Mouse (Mus musculus) embryonic stem cell, embryonic (primary cell): ENCODE results near the gene Itgb8.

Experiments used
- CTCF ChIA-PET, 4 experiments: fragments of 300-600 bp in 2 of 4; fragments of 350-600 bp in 2 of 4; sonication (Branson Sonifier 250); formaldehyde crosslinking; loops; one replicate each; lab custom pipeline; 2022; ENCODE audit warnings: inconsistent platforms in 2 of 4; lab: Charles Lee
- POLR2A ChIA-PET, 4 experiments: fragments of 300-600 bp in 2 of 4; fragments of 350-600 bp in 2 of 4; sonication (Branson Sonifier 250); formaldehyde crosslinking; loops; one replicate each; lab custom pipeline; 2022; ENCODE audit warnings: antibody characterized with exemption in 4 of 4, inconsistent platforms in 1 of 4; lab: Charles Lee

Itgb8 gene

DNA sequence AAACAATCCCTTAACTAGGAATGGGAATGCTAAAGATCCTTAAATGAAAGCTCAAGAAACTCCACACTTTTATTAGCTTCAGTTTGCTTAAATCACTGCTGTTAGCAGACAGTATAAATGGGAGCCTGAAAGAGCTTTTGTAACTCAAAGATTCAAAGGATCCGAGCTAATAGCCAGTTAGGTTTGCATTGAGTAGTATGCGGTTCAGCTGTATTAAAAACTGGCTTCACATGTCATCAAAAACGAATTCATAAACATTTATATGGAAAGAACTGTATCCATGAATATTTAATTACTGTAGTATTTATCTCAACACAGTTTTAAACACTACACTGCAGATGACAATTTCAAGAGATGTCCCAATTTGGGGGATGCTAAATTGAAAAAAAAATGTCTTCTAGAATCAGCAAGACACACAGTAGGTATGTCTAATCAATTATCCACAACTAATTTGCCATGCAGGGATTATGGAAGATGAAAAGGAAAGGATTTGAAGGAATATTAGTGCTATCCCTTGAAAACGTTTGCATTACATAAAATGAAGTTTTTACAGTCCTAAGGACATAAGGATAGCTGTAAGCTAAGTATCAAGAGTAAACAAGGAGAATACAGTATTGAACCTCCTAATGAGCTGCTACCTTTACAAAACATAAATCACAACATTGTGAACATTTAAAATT lies 79.2 kb downstream of the Itgb8 start:
- POLR2A ChIA-PET = no interaction called here
- CTCF ChIA-PET = interaction anchor here in 1 of 4 experiments (0.7 kb wide), 1 partner anchor 229 kb away, joined by 4 read pairs; no protein-coding TSS in a partner anchor

DNA sequence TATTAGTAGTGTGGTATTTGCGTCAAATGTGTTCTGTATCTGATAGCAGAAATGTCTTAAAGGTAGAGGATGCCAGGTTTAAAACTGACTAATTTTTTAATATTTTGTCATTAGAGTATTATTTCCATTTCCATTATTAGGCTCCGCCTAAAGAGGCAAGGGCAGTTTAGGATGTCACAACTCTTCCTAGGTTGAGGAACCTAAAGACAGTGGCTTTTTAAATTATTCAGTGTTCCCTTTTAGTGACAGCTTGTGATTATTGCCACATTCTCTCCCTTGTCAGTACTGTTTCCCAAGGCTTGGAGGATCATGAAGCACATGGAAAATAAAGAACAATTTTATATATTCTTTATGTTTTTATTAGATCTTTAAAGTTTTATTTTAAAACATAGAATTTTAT lies 80.9 kb downstream of the Itgb8 start:
- ChIA-PET CTCF (interaction anchor here in 1 of 4 experiments (0.6 kb wide), 1 partner anchor 24 kb away, joined by 4 read pairs; no protein-coding TSS in a partner anchor), POLR2A (no interaction called here)

DNA sequence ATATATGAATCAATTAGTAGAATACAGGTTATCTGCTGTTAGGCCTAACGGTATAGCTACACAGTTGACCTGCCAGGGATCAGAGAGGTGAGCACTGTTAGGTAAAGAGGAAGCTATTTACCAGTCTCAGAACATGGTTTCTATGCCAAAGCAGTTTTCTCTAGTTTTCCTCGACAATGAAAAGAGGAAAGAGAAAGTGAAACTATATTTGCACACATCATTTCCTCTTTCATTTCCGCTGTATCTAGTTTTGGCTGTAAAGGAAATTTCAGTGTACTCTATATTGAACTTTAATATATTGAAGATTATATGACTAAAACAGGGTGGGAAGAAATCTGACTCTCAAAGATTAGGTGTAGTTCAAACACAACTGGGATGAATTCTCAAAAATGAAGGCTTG lies 81.5 kb downstream of the Itgb8 start:
- ChIA-PET CTCF (no interaction called here), POLR2A (no interaction called here)

DNA sequence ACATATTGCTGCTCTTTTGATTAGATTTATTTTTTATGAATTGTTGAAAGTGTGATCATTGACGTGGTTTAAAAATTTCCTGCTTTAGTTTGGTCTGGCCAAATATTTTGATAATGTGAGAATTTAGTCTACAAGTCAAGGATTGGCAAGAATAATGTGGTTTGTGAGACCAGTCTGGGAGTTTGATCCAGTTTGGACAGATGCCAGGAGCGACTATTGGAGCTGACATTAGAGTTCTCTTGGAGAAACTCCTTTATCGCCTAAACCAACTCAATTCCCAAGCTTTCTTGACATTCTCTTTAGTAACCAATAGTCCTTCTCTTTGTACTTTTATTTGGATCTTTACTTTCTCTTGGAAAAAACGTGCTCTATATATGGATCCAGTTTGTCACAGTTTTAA lies 83.0 kb downstream of the Itgb8 start:
- POLR2A ChIA-PET = no interaction called here
- CTCF ChIA-PET = no interaction called here

DNA sequence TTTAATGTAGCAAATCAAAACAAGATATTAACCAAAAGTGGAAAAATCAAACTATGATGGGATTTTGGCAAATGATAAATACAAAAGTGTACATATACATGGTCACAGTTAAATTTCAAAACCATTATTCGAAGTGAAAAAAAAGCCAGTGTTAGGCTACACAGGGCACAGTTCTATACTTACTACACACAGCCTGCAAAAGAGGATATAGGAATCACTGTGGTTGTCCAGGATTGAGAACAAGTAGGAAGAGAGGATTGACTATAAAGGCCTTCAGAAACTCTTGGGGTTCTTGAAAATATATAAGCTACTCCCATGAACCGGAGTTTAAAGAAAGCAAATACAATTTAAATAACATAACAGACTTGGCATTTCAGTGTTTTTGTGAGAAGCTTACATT lies 87.6 kb downstream of the Itgb8 start:
- CTCF ChIA-PET = interaction anchor here in 1 of 4 experiments (0.6 kb wide), 1 partner anchor 1046 kb away, joined by 11 read pairs; no protein-coding TSS in a partner anchor
- POLR2A ChIA-PET = no interaction called here

DNA sequence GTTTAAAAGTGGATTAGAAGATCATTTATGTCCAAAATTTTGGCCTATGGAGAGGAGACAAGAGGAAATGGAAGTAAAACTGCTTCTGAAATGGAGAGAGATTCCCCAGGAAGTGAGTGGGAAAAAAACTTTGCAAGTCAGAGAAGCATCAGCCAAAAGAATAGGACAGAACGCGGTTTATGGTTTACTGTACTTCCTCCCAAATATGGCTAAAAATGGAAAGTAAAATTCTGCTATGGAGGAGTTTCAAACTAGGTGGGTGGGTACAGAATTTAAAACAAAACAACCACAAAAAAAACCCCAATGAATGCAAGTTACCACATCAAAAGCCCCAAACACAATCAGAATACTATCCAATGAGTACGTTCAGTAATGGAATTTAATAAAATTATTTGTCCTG lies 90.8 kb downstream of the Itgb8 start:
- POLR2A ChIA-PET = no interaction called here

DNA sequence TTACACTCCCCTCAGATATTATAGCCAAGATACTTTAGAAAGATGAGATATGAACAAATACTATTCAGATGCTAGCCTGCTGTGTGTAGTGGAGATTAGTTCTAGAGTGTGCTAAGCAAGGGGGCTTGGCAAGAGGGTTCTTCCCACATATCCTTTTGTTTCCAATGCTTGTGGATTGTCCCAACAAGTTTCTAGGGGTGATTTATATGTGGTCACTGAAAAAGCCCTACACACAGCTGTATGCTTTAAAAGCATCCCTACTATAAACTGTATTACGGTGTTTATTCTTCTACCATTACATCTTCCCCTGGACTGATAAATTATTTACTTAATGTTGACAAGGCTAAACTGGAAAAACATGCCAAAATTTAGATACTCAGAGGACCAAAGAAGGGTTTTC lies 92.6 kb downstream of the Itgb8 start:
- ChIA-PET CTCF (no interaction called here), POLR2A (no interaction called here)

More for the DNA sequence above, 90.8 kb downstream of the Itgb8 start:
- CTCF ChIA-PET = no interaction called here

DNA sequence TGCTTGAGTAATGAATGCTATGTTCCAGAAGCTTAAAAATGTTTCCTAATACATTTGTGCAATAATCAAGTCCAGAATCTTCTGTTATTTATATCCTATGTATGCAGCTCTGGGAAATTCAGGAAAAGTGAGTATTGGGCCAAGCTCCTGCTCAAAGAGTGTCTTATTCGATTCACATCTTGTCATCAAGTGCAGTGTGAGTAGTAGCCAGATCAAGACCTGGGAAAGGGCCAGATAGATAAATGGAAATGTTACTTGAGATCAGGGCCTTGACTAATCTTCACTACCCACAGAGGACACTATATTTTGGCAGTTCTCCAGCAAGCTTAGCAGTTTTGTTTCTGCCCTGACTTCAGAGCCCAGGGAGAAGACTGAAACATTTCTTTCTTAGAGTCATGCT lies 100.7 kb downstream of the Itgb8 start:
- POLR2A ChIA-PET = no interaction called here
- CTCF ChIA-PET = no interaction called here

DNA sequence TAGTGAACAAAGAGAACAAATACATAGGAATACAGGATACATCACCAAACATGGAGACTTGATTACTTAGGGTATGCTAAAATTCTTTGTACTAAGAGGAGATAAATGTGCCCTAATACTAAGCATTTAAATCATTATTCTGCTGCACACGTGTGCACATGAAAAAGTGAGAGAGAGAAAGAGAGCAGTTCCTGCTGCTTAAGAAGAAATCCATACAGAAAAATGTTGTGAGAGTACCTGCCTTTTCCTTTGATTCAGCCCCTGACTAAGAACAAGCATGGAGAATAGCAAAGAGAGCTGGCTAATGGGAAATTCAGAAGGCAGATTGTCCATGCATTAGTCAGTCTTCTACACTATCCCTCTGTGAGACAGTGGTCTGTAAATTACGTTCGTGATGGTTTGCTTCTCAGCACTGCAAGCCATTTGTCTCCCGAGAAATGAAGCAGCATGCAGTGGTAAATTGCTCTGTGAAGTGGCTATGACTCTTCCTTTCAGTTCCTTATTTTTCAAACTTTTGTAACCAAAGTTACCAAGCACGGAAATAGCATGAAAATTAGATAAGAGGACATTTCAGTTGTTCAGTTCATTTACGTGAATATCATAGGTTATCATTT lies 125.0 kb downstream of the Itgb8 start:
- ChIA-PET POLR2A (interaction anchor here in 1 of 4 experiments (0.7 kb wide), 1 partner anchor 64 kb away, joined by 4 read pairs; no protein-coding TSS in a partner anchor), CTCF (no interaction called here)

DNA sequence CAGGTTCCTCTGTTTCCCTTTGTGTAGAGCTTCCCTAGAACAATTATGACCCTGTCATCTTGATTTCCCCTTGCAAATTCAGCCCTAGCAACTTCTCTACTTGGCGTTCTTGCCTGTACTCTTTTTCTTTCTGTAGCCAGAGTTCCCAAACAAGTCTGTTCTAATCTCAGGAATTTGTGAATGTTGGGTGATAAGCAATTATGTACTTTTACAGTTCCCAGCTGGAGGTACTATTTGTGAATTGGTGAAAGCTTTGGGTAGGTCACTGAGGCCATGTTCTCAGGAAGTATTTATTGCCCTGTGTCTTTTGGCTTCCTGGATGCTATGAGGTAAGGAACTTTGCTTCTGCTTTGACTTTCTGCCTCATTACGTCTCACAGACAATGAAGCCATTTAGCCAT lies 128.5 kb downstream of the Itgb8 start:
- ChIA-PET POLR2A (no interaction called here), CTCF (no interaction called here)
